Mouse (Mus musculus): ENCODE measurements around the gene Washc3. TPM values are rescaled to one million over a fixed set of nuclear protein-coding genes. Genes with fewer than 3 reads are reported as not detected.

Washc3 gene
- polyA plus RNA-seq, 1 experiment from 2014 or later, result 58.7 TPM

DNA sequence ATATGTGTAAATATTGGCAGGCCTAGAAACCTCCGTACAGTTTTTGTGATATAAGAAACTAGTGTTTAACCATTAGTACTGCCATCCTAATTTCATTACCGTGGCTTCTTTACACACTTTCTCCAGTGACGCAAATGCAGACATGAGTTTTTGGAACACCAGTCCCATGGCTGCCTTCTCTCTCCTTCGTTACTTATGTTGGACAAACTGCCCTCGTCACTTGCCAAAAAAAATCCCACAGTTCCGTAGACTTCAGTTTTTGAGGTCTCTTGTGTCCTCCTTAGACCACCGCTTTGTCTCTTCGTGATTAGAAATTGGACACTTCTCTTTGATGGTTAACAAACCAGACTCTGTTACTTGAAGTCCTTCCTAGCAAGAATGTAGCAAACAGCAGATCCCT lies 30.8 kb downstream of the Washc3 start:
- 87% methylated on average over 8 of the region's 8 CpGs for WGBS
- Histone ChIP-seq H3K4me1 (replicated peaks; ENCODE audit: control insufficient read depth, insufficient read depth, low read length) (peaks cover 10% of the 10 kb centered on the region), H3K4me2 (no peak overlapping the region), H3K4me3 (ENCODE audit: low read depth, low read length) (no peak overlapping the region), H3K27ac (ENCODE audit: low read depth, low read length) (no peak overlapping the region), H3K9ac (ENCODE audit: low read depth, low read length) (no peak overlapping the region), H3K27me3 (replicated peaks; ENCODE audit: control insufficient read depth, insufficient read depth, low read length) (no peaks in the 10 kb centered on the region), H3K9me3 (ENCODE audit: control insufficient read depth, low read length) (no peaks in the 10 kb centered on the region), H3K36me3 (ENCODE audit: control insufficient read depth, insufficient read depth, low read length) (no peaks in the 10 kb centered on the region; the same call in 1 of the 2 replicates)
- DNase-seq (ENCODE audit: low spot score) (no peak), ATAC-seq (replicated peaks; ENCODE audit: low FRiP score) (no peak)

GRCm38 (mm10) chr10:88232765-88233164 lies 31.9 kb downstream of the Washc3 start:
- no peaks in the 10 kb centered on the region for H3K27me3 ChIP-seq (replicated peaks; ENCODE audit: control insufficient read depth, insufficient read depth, low read length)
- ATAC-seq (replicated peaks; ENCODE audit: low FRiP score), result no peak
- no peak overlapping the region for H3K4me2 ChIP-seq
- H3K4me1 ChIP-seq (replicated peaks; ENCODE audit: control insufficient read depth, insufficient read depth, low read length), result peaks cover 7% of the 10 kb centered on the region
- H3K9me3 ChIP-seq (ENCODE audit: control insufficient read depth, low read length), result no peaks in the 10 kb centered on the region
- H3K4me3 ChIP-seq (ENCODE audit: low read depth, low read length), result no peak overlapping the region
- peaks cover 1% of the 10 kb centered on the region for H3K36me3 ChIP-seq (ENCODE audit: control insufficient read depth, insufficient read depth, low read length)
- H3K27ac ChIP-seq (ENCODE audit: low read depth, low read length), result no peak overlapping the region
- 91% methylated on average over 2 of the region's 2 CpGs for WGBS
- H3K9ac ChIP-seq (ENCODE audit: low read depth, low read length), result no peak overlapping the region
- DNase-seq (ENCODE audit: low spot score), result no peak

DNA sequence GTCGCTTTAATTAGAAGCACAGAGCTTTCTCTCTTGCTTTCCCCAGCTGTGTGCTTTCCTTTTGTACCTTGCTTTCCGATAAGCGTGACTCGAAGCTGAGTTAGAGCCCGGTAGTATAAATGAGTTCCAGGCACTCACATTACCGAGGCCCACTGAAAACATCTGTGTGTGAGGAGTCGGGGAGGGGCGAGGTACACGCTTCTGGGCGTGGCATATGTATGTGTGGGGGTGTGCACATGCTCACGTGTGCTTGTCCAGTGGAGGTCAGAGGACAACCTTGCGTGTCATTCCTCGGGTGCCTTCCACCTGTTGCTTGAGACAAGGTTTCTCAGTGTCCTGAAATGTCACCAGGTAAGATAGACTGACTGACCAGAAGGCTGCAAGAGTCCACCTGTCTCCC lies 43.8 kb downstream of the Washc3 start:
- no peak for ATAC-seq (replicated peaks; ENCODE audit: low FRiP score)
- H3K27me3 ChIP-seq (replicated peaks; ENCODE audit: control insufficient read depth, insufficient read depth, low read length), result no peaks in the 10 kb centered on the region
- no peaks in the 10 kb centered on the region for H3K36me3 ChIP-seq (ENCODE audit: control insufficient read depth, insufficient read depth, low read length)
- H3K4me1 ChIP-seq (replicated peaks; ENCODE audit: control insufficient read depth, insufficient read depth, low read length), result no peaks in the 10 kb centered on the region
- 90% methylated on average over 13 of the region's 13 CpGs for WGBS
- no peak overlapping the region for H3K27ac ChIP-seq (ENCODE audit: low read depth, low read length)
- no peaks in the 10 kb centered on the region for H3K9me3 ChIP-seq (ENCODE audit: control insufficient read depth, low read length)
- no peak overlapping the region for H3K4me3 ChIP-seq (ENCODE audit: low read depth, low read length)
- no peak overlapping the region for H3K9ac ChIP-seq (ENCODE audit: low read depth, low read length)
- DNase-seq (ENCODE audit: low spot score), result no peak
- H3K4me2 ChIP-seq, result no peak overlapping the region

DNA sequence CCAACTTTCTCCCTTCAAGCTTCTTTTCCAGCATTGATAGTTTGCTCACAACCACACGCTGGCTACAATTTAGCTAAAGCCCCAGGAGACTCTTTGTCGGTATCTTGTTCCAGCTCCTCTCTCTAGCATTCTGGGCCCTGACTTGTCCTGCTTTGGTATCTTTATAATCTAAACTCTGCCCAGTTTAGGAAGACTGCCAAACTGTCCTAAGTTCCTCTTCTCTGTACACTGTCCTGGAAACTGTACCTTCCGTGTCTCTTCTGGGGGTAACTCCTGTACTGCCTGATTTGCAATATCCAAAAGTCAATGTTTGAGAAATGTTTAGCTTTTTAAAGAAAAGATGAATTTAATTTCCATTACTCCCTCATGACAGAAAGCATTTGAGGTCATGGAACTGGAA lies 49.4 kb downstream of the Washc3 start:
- H3K27me3 ChIP-seq (replicated peaks; ENCODE audit: control insufficient read depth, insufficient read depth, low read length), result no peaks in the 10 kb centered on the region
- no peak overlapping the region for H3K27ac ChIP-seq (ENCODE audit: low read depth, low read length)
- H3K9ac ChIP-seq (ENCODE audit: low read depth, low read length), result no peak overlapping the region
- H3K36me3 ChIP-seq (ENCODE audit: control insufficient read depth, insufficient read depth, low read length), result no peaks in the 10 kb centered on the region
- H3K4me3 ChIP-seq (ENCODE audit: low read depth, low read length), result no peak overlapping the region
- ATAC-seq (replicated peaks; ENCODE audit: low FRiP score) (no peak), DNase-seq (ENCODE audit: low spot score) (no peak)
- WGBS, result 68% methylated on average over 3 of the region's 3 CpGs
- no peaks in the 10 kb centered on the region for H3K4me1 ChIP-seq (replicated peaks; ENCODE audit: control insufficient read depth, insufficient read depth, low read length)
- no peak overlapping the region for H3K4me2 ChIP-seq
- no peaks in the 10 kb centered on the region for H3K9me3 ChIP-seq (ENCODE audit: control insufficient read depth, low read length)

DNA sequence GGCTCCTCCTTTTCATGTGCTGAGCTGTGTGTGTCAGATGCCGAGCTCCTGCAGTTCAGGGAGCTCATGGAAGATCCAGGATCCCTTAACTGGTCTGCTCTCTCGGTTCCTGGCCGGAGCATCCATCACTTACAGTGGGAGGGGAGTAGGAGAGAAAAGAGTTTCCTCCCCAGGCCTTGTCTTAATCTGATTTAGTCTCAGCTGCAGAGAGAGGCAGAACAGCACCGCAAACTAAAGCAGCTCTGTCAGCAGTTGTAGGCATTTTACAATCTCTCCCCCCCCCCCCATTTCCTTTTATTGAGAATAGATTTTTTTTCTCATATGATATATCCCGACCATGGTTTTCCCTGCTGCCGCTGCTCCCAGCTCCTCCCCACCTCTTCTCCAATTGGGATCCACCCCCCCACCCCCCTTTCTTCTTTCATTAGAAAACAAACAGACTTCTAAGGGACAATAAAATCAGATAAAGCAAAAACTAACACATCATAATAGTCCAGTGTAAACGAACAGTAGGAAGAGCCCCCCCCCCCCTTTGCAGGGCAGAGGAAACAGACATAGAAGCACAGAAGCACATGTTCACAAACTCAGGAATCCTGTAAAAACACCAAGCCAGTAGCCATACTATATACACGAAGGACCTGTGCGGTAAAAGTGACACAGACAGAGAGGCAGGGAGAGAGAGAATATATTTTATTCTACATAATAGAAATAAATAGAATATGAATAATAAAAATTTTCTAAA lies 51.4 kb downstream of the Washc3 start:
- Histone ChIP-seq H3K27me3 (replicated peaks; ENCODE audit: control insufficient read depth, insufficient read depth, low read length) (no peaks in the 10 kb centered on the region), H3K9ac (ENCODE audit: low read depth, low read length) (no peak overlapping the region), H3K27ac (ENCODE audit: low read depth, low read length) (no peak overlapping the region), H3K4me1 (replicated peaks; ENCODE audit: control insufficient read depth, insufficient read depth, low read length) (no peaks in the 10 kb centered on the region), H3K36me3 (ENCODE audit: control insufficient read depth, insufficient read depth, low read length) (no peaks in the 10 kb centered on the region), H3K4me2 (no peak overlapping the region), H3K9me3 (ENCODE audit: control insufficient read depth, low read length) (no peaks in the 10 kb centered on the region), H3K4me3 (ENCODE audit: low read depth, low read length) (no peak overlapping the region)
- 65% methylated on average over 9 of the region's 9 CpGs for WGBS
- DNase-seq (ENCODE audit: low spot score) (no peak), ATAC-seq (replicated peaks; ENCODE audit: low FRiP score) (no peak)

DNA sequence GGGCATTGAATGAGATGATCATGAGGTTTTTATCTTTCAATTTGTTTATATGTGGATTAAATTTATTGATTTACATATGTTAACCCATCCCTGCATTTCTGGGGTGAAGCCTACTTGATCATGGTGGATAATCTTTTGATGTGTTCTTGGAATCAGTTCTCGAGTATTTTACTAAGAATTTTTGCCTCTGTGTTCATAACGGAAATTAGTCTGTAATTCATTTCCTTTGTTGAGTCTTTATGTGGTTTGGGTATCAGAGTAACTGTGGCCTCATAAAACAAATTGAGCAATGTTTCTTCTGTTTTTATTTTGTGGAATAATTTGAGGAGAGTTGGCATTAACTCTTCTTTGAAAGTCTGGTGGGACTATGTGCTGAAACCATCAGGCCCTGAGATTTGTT lies 54.7 kb downstream of the Washc3 start:
- H3K4me1 ChIP-seq (replicated peaks; ENCODE audit: control insufficient read depth, insufficient read depth, low read length), result no peaks in the 10 kb centered on the region
- H3K36me3 ChIP-seq (ENCODE audit: control insufficient read depth, insufficient read depth, low read length), result no peaks in the 10 kb centered on the region
- no peak for ATAC-seq (replicated peaks; ENCODE audit: low FRiP score)
- no peak for DNase-seq (ENCODE audit: low spot score)
- no peak overlapping the region for H3K4me2 ChIP-seq
- H3K9ac ChIP-seq (ENCODE audit: low read depth, low read length), result no peak overlapping the region
- 85% methylated on average over 2 of the region's 2 CpGs for WGBS
- H3K9me3 ChIP-seq (ENCODE audit: control insufficient read depth, low read length), result no peaks in the 10 kb centered on the region
- H3K27me3 ChIP-seq (replicated peaks; ENCODE audit: control insufficient read depth, insufficient read depth, low read length), result no peaks in the 10 kb centered on the region
- no peak overlapping the region for H3K27ac ChIP-seq (ENCODE audit: low read depth, low read length)
- no peak overlapping the region for H3K4me3 ChIP-seq (ENCODE audit: low read depth, low read length)

DNA sequence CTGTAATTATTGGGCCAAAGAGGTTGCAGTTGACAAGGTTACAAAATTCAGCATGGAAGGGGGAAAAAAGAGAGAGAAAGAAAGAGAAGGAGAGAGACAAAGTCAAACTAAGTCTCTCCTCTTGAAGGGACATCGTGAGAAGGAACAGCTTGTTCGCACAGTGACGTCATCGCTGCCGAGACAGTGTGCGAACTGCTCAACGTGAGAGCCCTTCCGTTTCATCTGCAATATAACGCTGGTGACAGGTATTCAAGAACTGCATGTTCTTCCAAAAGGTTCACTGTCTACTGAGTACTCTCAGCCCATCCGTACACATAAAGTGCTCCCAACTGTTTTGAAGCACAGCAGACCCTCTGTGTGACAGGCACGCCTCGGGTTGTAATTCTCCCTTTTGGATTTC lies 59.4 kb downstream of the Washc3 start:
- no peak for DNase-seq (ENCODE audit: low spot score)
- no peak overlapping the region for H3K9ac ChIP-seq (ENCODE audit: low read depth, low read length)
- H3K27ac ChIP-seq (ENCODE audit: low read depth, low read length), result no peak overlapping the region
- no peak overlapping the region for H3K4me3 ChIP-seq (ENCODE audit: low read depth, low read length)
- H3K4me1 ChIP-seq (replicated peaks; ENCODE audit: control insufficient read depth, insufficient read depth, low read length), result no peaks in the 10 kb centered on the region
- no peaks in the 10 kb centered on the region for H3K9me3 ChIP-seq (ENCODE audit: control insufficient read depth, low read length)
- no peak overlapping the region for H3K4me2 ChIP-seq
- no peak for ATAC-seq (replicated peaks; ENCODE audit: low FRiP score)
- WGBS, result 81% methylated on average over 12 of the region's 12 CpGs
- H3K27me3 ChIP-seq (replicated peaks; ENCODE audit: control insufficient read depth, insufficient read depth, low read length), result no peaks in the 10 kb centered on the region
- H3K36me3 ChIP-seq (ENCODE audit: control insufficient read depth, insufficient read depth, low read length), result no peaks in the 10 kb centered on the region

DNA sequence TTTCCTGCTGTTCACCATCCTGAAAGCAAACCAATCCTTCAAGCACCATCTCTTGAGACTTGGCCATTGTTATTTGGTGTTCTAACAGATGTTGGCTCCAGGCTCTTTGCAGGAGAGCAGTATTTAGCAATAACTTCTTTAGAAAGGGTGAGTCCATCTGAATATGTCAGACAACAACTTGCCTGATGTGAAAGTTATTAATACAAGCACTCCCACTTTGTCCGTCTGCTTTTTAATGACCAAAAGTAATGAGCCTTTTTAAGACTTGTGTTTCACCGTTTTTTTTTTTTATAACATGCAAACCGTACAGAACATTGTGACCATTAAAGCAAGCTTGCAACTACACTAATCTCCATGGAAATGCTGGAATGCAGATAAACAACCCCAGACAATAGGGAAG lies 60.3 kb downstream of the Washc3 start:
- Histone ChIP-seq H3K27me3 (replicated peaks; ENCODE audit: control insufficient read depth, insufficient read depth, low read length) (no peaks in the 10 kb centered on the region), H3K4me3 (ENCODE audit: low read depth, low read length) (no peak overlapping the region), H3K36me3 (ENCODE audit: control insufficient read depth, insufficient read depth, low read length) (no peaks in the 10 kb centered on the region), H3K27ac (ENCODE audit: low read depth, low read length) (no peak overlapping the region), H3K9ac (ENCODE audit: low read depth, low read length) (no peak overlapping the region), H3K4me2 (no peak overlapping the region), H3K4me1 (replicated peaks; ENCODE audit: control insufficient read depth, insufficient read depth, low read length) (no peaks in the 10 kb centered on the region), H3K9me3 (ENCODE audit: control insufficient read depth, low read length) (no peaks in the 10 kb centered on the region)
- DNase-seq (ENCODE audit: low spot score) (no peak), ATAC-seq (replicated peaks; ENCODE audit: low FRiP score) (no peak)
- 84% methylated on average over 3 of the region's 3 CpGs for WGBS

- no peak overlapping the region for H3K27ac ChIP-seq (ENCODE audit: low read depth, low read length)
- no peak for ATAC-seq (replicated peaks; ENCODE audit: low FRiP score)
- no peaks in the 10 kb centered on the region for H3K36me3 ChIP-seq (ENCODE audit: control insufficient read depth, insufficient read depth, low read length)
- H3K27me3 ChIP-seq (replicated peaks; ENCODE audit: control insufficient read depth, insufficient read depth, low read length), result no peaks in the 10 kb centered on the region
- H3K9ac ChIP-seq (ENCODE audit: low read depth, low read length), result no peak overlapping the region
- no peaks in the 10 kb centered on the region for H3K4me1 ChIP-seq (replicated peaks; ENCODE audit: control insufficient read depth, insufficient read depth, low read length)
- H3K4me3 ChIP-seq (ENCODE audit: low read depth, low read length), result no peak overlapping the region
- no peak for DNase-seq (ENCODE audit: low spot score)
- WGBS, result 71% methylated on average over 4 of the region's 4 CpGs
- H3K4me2 ChIP-seq, result no peak overlapping the region
- no peaks in the 10 kb centered on the region for H3K9me3 ChIP-seq (ENCODE audit: control insufficient read depth, low read length)
Observed at GRCm38 (mm10) chr10:88263383-88263782, 62.5 kb downstream of the Washc3 start.

Measured in liver, embryonic 11.5 days (tissue).